Mouse (Mus musculus) neural tube, embryonic 14.5 days (tissue): ENCODE data around the gene Ckb. TPM values are rescaled to one million over a fixed set of nuclear protein-coding genes. Genes with fewer than 3 reads are reported as not detected.

Experiments used
- ATAC-seq: fragments of 200-750 bp; cut with Nextera tagmentation; 2 replicates; pipeline ENCODE4 v1.8.0; 2017; ENCODE audit warnings: low read depth, mild to moderate bottlenecking, moderate TSS enrichment, moderate library complexity
- H3K27ac ChIP-seq: fragments of 300-500 bp; sonication (generic); 2 replicates; pipeline ENCODE4 v1.5.1; 2014; ENCODE audit warnings: low read depth, mild to moderate bottlenecking, control low read depth, low read length, moderate library complexity, mixed read lengths
- H3K27me3 ChIP-seq: fragments of 300-500 bp; sonication (generic); 2 replicates; pipeline ENCODE4 v1.6.1; 2014; ENCODE audit warnings: low read length; ENCODE audit not compliant: control insufficient read depth, insufficient read depth
- H3K36me3 ChIP-seq: fragments of 300-500 bp; sonication (generic); 2 replicates; pipeline ENCODE4 v1.6.1; 2014; ENCODE audit warnings: low read length, mixed read lengths; ENCODE audit not compliant: control insufficient read depth, insufficient read depth
- H3K4me1 ChIP-seq: fragments of 300-500 bp; sonication (generic); 2 replicates; pipeline ENCODE4 v1.6.1; 2014; ENCODE audit warnings: low read length; ENCODE audit not compliant: control insufficient read depth, insufficient read depth
- H3K4me2 ChIP-seq: fragments of 300-500 bp; sonication (generic); 2 replicates; pipeline ENCODE4 v1.6.1; 2014; ENCODE audit warnings: mild to moderate bottlenecking, low read depth, low read length, control low read depth
- H3K4me3 ChIP-seq: fragments of 300-500 bp; sonication (generic); 2 replicates; pipeline ENCODE4 v1.5.1; 2014; ENCODE audit warnings: low read depth, low read length, control low read depth, mixed read lengths
- H3K9ac ChIP-seq: fragments of 300-500 bp; sonication (generic); replicated peaks from 2 replicates; pipeline ENCODE4 v1.6.1; 2014; ENCODE audit warnings: low read depth, mild to moderate bottlenecking, control low read depth, low read length, mixed read lengths
- H3K9me3 ChIP-seq: fragments of 300-500 bp; sonication (generic); 2 replicates; pipeline ENCODE4 v1.6.1; 2016; ENCODE audit warnings: low read length; ENCODE audit not compliant: control insufficient read depth
- WGBS: fragments of 180-500 bp; shearing (Covaris S2); extraction: QIAGEN DNeasy Blood & Tissue Kit; methylation state at CpG from one replicate; pipeline ENCODE4 v1.1.7; 2014; 5-methylcytosine and 5-hydroxymethylcytosine counted together
- polyA plus RNA-seq: library from polyadenylated mRNA; unstranded; fragments of >200 nt; fragmentation: Nextera tagmentation; extraction: Ambion mirVana; gene quantifications from 2 replicates; pipeline ENCODE4 v1.2.1, GENCODE M21; 2014

Ckb gene
- polyA plus RNA-seq, 1 experiment from 2014 or later, result 1,628 TPM

DNA sequence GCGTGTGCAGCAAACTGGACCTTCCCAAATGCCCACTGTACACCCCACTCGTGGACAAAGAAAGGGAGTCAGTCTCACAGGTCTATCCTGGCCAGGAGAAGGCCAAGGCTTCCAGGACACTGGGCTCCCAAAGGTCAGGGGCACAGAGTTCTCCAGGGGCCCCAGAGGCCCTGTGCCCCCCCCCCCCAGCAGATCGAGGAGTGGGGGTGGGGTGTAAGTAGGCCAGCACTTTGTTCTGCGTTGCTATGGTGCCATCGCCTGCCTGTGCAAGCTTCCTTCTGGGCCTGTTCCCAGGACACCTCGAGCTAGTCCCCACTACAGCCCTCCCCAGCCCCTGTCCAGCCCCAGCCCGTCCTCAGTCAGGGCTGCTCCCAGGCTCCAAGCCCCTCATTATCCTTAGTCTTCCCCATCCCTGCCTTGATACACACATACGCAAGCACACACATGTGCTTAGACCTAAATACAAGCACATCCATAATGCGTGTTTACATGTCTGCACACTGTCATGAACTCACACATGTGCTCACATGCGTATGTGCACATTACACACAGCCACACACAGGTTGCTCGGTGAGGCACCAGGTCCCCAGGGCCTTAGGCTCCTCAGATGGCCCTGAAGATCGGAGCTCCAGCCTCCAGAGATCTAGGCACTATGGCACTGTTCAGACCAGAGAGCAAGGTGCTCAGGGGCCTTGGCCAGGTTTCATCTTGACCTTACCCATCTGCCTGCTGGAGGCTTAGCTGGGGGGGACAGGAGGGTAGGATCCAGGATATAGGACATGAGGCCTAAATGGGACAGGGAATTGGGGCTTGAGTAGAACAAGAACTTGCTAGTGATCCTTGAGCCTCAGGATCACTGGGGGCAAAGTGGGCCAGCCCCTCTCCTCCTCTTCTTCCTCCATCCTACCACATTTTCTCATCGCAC is 23.0 kb upstream of the Ckb start:
- Histone ChIP-seq H3K36me3 (no peaks in the 10 kb centered on the region), H3K27ac (peak overlapping the region; percentile 87), H3K4me1 (peaks cover 42% of the 10 kb centered on the region), H3K4me2 (0 out of 2 replicates have a peak overlapping the region, but pooled peaks have one; percentile 25), H3K4me3 (no peak overlapping the region), H3K27me3 (no peaks in the 10 kb centered on the region), H3K9ac (no peak overlapping the region), H3K9me3 (no peaks in the 10 kb centered on the region)
- ATAC-seq, result peak; percentile 55
- 31% methylated on average over 13 of the region's 13 CpGs for WGBS

DNA sequence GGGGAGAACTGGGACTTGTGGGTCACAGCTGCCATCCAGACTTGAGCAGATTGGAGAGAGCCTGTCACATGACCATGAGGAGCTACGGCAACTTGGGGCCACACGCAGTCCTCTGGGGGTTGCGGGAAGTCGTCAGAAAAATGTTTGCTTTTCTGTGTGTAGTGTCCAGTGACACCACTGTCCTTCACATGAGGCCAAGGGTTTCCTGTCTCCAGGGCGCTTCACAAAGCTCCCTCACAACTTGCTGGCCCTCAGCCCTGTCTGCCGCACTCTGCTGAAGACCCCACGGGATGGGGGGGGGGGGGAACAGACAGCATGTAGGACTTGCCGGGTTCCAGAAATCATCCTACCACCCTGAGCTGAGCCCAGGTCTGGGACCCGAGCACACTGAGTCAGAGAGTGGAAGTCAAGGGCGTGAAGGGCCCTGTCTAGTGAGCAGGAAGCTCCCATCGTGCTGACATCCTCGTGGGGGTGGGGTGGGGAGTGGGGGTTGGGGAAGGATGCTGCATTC is 22.2 kb upstream of the Ckb start:
- Histone ChIP-seq H3K4me3 (no peak overlapping the region), H3K36me3 (no peaks in the 10 kb centered on the region), H3K9ac (0 out of 2 replicates have a peak overlapping the region, but pooled peaks have one; percentile 22), H3K27ac (peak overlapping the region; percentile 87), H3K4me1 (peaks cover 42% of the 10 kb centered on the region), H3K9me3 (no peaks in the 10 kb centered on the region), H3K27me3 (no peaks in the 10 kb centered on the region), H3K4me2 (peak overlapping the region; percentile 25; the same call in 1 of the 2 replicates)
- peak; percentile 47 for ATAC-seq
- 3% methylated on average over 12 of the region's 12 CpGs for WGBS

DNA sequence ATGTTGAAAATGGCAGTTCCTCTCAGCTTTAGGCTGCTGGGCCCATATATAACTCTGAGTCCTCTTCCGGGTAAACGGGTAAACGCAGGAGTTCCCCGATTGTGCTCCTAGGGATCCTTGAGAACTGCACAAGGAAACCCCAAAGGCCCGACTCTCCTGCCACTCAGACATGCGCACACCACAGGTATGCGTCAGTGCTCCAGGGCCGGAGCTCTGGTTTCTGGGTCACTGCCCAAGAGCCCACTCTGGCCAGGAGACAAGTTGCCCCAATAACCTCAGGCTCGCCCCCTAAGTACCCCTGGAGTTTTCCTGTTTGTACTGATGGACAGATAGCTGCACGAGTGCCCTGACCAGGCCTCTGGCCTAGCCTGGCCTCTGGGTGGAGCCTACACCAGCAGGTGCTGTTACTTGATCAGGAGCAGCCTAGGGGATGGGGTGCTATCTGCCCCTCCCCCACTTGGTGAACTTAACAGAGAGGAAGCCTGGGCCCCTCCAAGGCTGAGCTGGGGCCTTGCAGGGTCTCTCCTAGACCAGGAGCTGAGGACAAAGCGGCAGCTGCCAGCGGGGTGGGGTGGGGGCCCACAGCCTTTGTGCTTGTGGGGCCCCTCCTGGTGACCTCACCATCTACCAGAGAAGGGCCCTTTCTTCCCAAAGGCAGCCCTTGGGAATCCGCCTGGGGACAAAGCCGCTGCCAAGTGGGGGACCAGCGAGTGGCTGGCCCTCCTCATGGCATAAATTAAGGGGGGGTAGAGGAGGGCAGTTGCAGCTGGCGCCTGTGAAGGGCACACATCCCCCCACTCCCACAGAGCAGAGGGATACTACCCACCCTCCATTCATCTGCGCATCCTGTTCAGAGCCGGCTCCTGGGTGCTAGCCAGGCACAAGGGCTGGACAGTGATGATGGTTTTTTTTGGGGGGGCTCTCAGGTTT is 21.5 kb upstream of the Ckb start:
- no peaks in the 10 kb centered on the region for H3K9me3 ChIP-seq
- peak overlapping the region; percentile 87 for H3K27ac ChIP-seq
- H3K36me3 ChIP-seq, result no peaks in the 10 kb centered on the region
- 0 out of 2 replicates have a peak overlapping the region, but pooled peaks have one; percentile 22 for H3K9ac ChIP-seq
- no peaks in the 10 kb centered on the region for H3K27me3 ChIP-seq
- ATAC-seq, result peak; percentile 79
- 15% methylated on average over 18 of the region's 18 CpGs for WGBS
- no peak overlapping the region for H3K4me3 ChIP-seq
- H3K4me2 ChIP-seq, result peak overlapping the region; percentile 25; the same call in 1 of the 2 replicates
- H3K4me1 ChIP-seq, result peaks cover 42% of the 10 kb centered on the region

DNA sequence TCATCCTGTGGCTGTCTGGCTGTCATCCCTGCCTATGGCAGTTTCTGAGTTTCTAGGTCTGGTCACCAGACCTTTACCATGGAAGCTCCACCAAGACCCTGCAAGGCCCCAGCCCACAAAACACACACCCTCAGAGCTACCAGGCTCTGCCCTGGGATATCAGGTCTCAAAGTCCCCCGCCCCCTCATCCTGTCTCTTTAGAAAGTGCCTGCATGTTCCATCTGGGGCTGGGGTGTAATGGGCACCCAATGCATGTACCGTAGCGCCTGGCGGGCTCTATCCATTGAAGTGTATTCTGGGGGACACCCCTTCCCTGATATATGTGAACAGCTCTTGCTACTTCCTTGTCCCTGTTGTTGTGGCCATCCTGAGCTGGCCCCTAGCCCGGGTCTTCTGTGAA is 20.8 kb upstream of the Ckb start:
- Histone ChIP-seq H3K4me1 (peaks cover 44% of the 10 kb centered on the region), H3K4me3 (no peak overlapping the region), H3K4me2 (no peak overlapping the region), H3K27me3 (no peaks in the 10 kb centered on the region), H3K9ac (no peak overlapping the region), H3K36me3 (no peaks in the 10 kb centered on the region), H3K9me3 (no peaks in the 10 kb centered on the region), H3K27ac (peak overlapping the region; percentile 87)
- WGBS, result 56% methylated on average over 5 of the region's 5 CpGs
- ATAC-seq, result no peak

DNA sequence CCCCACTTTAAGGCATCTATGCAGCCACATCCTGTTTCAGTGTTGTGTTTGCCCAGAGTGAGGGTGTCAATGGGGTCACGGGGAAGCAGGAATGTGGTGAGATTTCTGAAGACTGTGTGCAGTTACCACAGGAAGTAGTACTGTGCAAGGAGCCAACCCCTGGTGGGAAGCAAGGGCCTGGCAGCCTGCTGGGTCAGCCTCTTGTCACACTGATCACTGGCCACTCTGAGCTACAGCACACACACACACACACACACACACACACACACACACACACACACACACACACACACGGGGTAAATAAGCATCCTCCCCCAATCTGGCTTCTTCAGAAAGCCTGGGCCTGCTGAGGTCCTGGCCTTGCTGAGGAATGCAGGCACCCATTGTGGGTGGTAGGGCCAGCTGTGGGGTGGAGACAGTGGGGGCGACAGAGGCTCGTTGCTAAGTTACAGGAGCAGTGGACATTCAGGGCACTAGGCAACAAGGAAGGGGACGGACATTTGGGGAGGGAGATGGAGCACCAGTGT is 19.3 kb upstream of the Ckb start:
- Histone ChIP-seq H3K9me3 (no peaks in the 10 kb centered on the region), H3K27me3 (no peaks in the 10 kb centered on the region), H3K4me2 (no peak overlapping the region), H3K36me3 (no peaks in the 10 kb centered on the region), H3K9ac (no peak overlapping the region), H3K27ac (peak overlapping the region; percentile 3), H3K4me1 (peaks cover 52% of the 10 kb centered on the region), H3K4me3 (no peak overlapping the region)
- WGBS, result 3% methylated on average over 5 of the region's 5 CpGs
- ATAC-seq, result 0 out of 2 replicates have a peak, but pooled peaks have one; percentile 10

DNA sequence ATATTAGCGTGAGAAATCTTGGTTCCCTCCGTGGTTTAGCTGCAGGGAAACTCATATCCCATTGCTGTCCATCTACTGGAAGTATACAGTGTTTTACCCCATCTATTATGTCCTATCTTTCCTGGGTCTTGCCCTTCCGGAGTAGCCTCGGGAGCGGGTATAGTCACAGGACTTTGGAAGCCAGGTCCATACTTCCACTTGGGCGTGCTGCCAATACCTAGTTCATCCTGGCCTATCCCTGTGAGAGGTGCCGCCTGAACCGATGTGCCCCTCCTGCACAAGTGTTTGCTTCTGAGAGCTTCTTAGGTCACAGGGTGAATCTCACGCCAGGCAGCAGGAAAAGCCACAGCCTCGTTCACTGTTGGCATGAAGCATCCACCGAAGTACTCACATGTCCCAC is 17.3 kb upstream of the Ckb start:
- 85% methylated on average over 11 of the region's 11 CpGs for WGBS
- Histone ChIP-seq H3K27me3 (no peaks in the 10 kb centered on the region), H3K4me2 (no peak overlapping the region), H3K4me1 (peaks cover 34% of the 10 kb centered on the region), H3K9ac (no peak overlapping the region), H3K4me3 (no peak overlapping the region), H3K27ac (no peak overlapping the region), H3K9me3 (no peaks in the 10 kb centered on the region), H3K36me3 (no peaks in the 10 kb centered on the region)
- ATAC-seq, result no peak

DNA sequence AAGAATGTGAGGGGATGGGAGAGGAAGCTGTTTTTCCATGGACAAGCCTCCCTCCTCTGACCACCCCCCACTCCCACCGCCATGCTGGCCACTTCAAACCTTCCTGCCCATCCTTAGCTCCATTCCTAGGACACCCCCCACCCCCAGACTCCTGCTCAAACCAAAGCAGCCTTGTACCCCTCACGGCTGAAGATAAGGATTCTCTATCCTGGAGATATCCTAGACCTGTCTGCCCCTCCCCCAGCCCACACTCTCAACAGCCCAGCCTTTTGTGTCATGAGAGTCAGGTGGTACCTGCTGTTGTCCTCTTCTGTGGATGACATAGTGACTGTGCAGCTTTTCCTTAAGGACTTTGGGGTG is 15.9 kb upstream of the Ckb start:
- Histone ChIP-seq H3K4me3 (no peak overlapping the region), H3K27me3 (no peaks in the 10 kb centered on the region), H3K4me2 (no peak overlapping the region), H3K9ac (no peak overlapping the region), H3K36me3 (no peaks in the 10 kb centered on the region), H3K27ac (peak overlapping the region; percentile 82), H3K4me1 (peaks cover 20% of the 10 kb centered on the region), H3K9me3 (no peaks in the 10 kb centered on the region)
- no peak for ATAC-seq
- WGBS, result 49% methylated on average over 2 of the region's 2 CpGs

DNA sequence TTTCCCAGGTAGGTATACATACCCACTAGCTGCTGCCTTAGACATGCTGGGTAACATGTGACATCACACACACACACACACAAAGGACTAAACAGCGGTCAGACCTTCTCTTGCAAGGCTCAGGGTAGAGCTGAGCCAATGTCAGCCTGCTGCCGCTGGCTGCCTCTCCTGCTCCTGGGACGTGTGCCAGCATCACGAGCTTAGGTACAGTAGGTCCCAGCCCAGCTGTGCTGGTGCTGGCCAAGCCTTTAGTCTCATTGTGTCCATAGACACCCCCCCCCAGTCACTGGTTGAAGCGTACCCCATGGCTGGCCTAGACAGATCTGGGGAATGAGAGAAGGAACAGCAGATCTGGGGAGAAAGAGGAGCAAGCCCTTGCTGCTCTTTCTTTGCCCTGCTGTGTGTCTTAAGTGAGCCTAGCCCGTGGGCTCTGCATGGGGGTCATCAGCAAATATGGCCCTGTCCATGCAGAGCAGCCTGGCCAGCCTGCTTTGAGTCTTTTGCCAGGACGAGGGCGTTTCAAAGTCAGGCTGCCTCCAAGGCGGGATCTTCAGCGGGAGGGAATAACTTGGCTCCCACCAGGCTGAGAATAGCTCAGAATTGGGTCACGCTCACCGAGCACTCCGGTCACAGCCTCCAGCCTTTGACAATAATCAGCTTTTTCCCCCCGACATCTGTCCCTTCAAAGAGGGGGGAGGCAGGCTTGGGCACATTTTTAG is 15.4 kb upstream of the Ckb start:
- no peak overlapping the region for H3K4me2 ChIP-seq
- no peaks in the 10 kb centered on the region for H3K9me3 ChIP-seq
- peak; percentile 55; the same call in 1 of the 2 replicates for ATAC-seq
- peak overlapping the region; percentile 82 for H3K27ac ChIP-seq
- no peaks in the 10 kb centered on the region for H3K36me3 ChIP-seq
- WGBS, result 19% methylated on average over 14 of the region's 14 CpGs
- peaks cover 17% of the 10 kb centered on the region for H3K4me1 ChIP-seq
- H3K9ac ChIP-seq, result no peak overlapping the region
- H3K27me3 ChIP-seq, result no peaks in the 10 kb centered on the region
- no peak overlapping the region for H3K4me3 ChIP-seq
